Comparison of ENCODE assay signal across 8 mouse cellular contexts in genomic region chr19:7341512-7342397, GRCm38 (mm10). TPM values are rescaled to one million over a fixed set of nuclear protein-coding genes. Genes with fewer than 3 reads are reported as not detected.
A peak's percentile ranks its signal among the peaks of the same experiment; 100 is the strongest.
DNase-seq lines count a peak whose midpoint lies in the region; ATAC-seq lines count a peak whose summit lies in the region.

TSS of gene Mark2 (minus strand) at chr19:7341860.

- peak within 1 kb of the TSS; percentile 72 for H3K9ac ChIP-seq in hindbrain, embryonic 15.5 days

- no peaks in the 10 kb centered on the region for H3K36me3 ChIP-seq in hindbrain, embryonic 15.5 days

- no peaks in the 10 kb centered on the region for H3K27me3 ChIP-seq in hindbrain, embryonic 15.5 days

- peak; percentile 96 for ATAC-seq in hindbrain, embryonic 15.5 days (ENCODE audit: low FRiP score, low read depth)

- peak within 1 kb of the TSS; percentile 57 for H3K4me3 ChIP-seq in hindbrain, embryonic 15.5 days

- H3K27ac ChIP-seq in hindbrain, embryonic 15.5 days (replicated peaks), result peak within 1 kb of the TSS; percentile 85

- H3K4me2 ChIP-seq in hindbrain, embryonic 15.5 days, result peak within 1 kb of the TSS; percentile 85

- peaks cover 41% of the 10 kb centered on the region for H3K4me1 ChIP-seq in hindbrain, embryonic 15.5 days (replicated peaks)

- no peaks in the 10 kb centered on the region for H3K9me3 ChIP-seq in hindbrain, embryonic 15.5 days

- WGBS in hindbrain, embryonic 15.5 days, result 2% methylated on average over 63 of the region's 63 CpGs

- peak; percentile 100 for DNase-seq in T-cell, adult 2 months (ENCODE audit: low spot score)
- DNase-seq in cerebellum, postnatal 36 days, result peak; percentile 100
- peak; percentile 98 to 100 for DNase-seq in frontal cortex, postnatal 36 days (ENCODE audit: low spot score in 2 of 2)
- peak; percentile 99 for DNase-seq in left cerebral cortex, adult 11 months (ENCODE audit: low spot score)
- peak; percentile 99 to 100 for DNase-seq in lung, postnatal 4 days
- DNase-seq in retina, postnatal 7 days (ENCODE audit: low read depth, low spot score), result peak; percentile 100
- DNase-seq in urinary bladder, adult 2 months (ENCODE audit: low spot score), result peak; percentile 95

RNA-seq across cellular contexts. Expression of gene Mark2, which starts in this region (rescaled TPM):
- polyA plus RNA-seq in hindbrain, embryonic 15.5 days (2015; fragmentation: Nextera tagmentation; extraction: Ambion mirVana), result 49.5 and 52.5 TPM in 2 replicates
- polyA plus RNA-seq in urinary bladder, adult 2 months (2012; rRNA removed), result 75.2 and 100 TPM in 2 replicates

Comparison
In these comparisons a context has a peak if more than half of its experiments do, and no peak if none do; other contexts are left out.
1. Peak in every context shown above with its lines: DNase-seq, ATAC-seq, H3K4me3 ChIP-seq and H3K27ac ChIP-seq.